Mouse (Mus musculus): ENCODE measurements around the gene Rere. TPM values are rescaled to one million over a fixed set of nuclear protein-coding genes. Genes with fewer than 3 reads are reported as not detected.

Gene Rere
- polyA plus RNA-seq, 1 experiment = 58.8 TPM

GRCm38 (mm10) chr4:150518826-150519225 lies 237.4 kb downstream of the Rere start:
- 95% methylated on average over 5 of the region's 5 CpGs for WGBS
- H3K4me3 ChIP-seq (ENCODE audit: insufficient read depth, low read depth, low read length) = no peak overlapping the region
- H3K27ac ChIP-seq (ENCODE audit: insufficient read depth, low read depth, low read length) = no peak overlapping the region
- TF ChIP-seq CTCF (conservative IDR thresholded peaks at IDR 0.05; ENCODE audit: insufficient read depth, insufficient read length, low read depth, low read length) = no peak
- TF ChIP-seq POLR2A (IDR thresholded peaks at IDR 0.05; ENCODE audit: low read depth, low read length) = no peak
- H3K4me1 ChIP-seq (ENCODE audit: control insufficient read depth, insufficient read depth, low read length) = no peaks in the 10 kb centered on the region
- H3K36me3 ChIP-seq (ENCODE audit: control insufficient read depth, insufficient read depth, low read length) = no peaks in the 10 kb centered on the region; the same call in 1 of the 2 replicates
- no peaks in the 10 kb centered on the region for H3K27me3 ChIP-seq (replicated peaks; ENCODE audit: control insufficient read depth, insufficient read depth, low read length)
- no peak for DNase-seq

GRCm38 (mm10) chr4:150520069-150520468 lies 238.6 kb downstream of the Rere start:
- 98% methylated on average over 1 of the region's 1 CpGs for WGBS
- TF ChIP-seq CTCF (conservative IDR thresholded peaks at IDR 0.05; ENCODE audit: insufficient read depth, insufficient read length, low read depth, low read length) (no peak), POLR2A (IDR thresholded peaks at IDR 0.05; ENCODE audit: low read depth, low read length) (no peak)
- Histone ChIP-seq H3K4me1 (ENCODE audit: control insufficient read depth, insufficient read depth, low read length) (no peaks in the 10 kb centered on the region), H3K27me3 (replicated peaks; ENCODE audit: control insufficient read depth, insufficient read depth, low read length) (no peaks in the 10 kb centered on the region), H3K36me3 (ENCODE audit: control insufficient read depth, insufficient read depth, low read length) (no peaks in the 10 kb centered on the region; the same call in 1 of the 2 replicates), H3K27ac (ENCODE audit: insufficient read depth, low read depth, low read length) (no peak overlapping the region), H3K4me3 (ENCODE audit: insufficient read depth, low read depth, low read length) (no peak overlapping the region)
- no peak for DNase-seq

GRCm38 (mm10) chr4:150522425-150522824 lies 241.0 kb downstream of the Rere start:
- WGBS = 83% methylated on average over 5 of the region's 5 CpGs
- TF ChIP-seq POLR2A (IDR thresholded peaks at IDR 0.05; ENCODE audit: low read depth, low read length) = no peak
- no peak for TF ChIP-seq CTCF (conservative IDR thresholded peaks at IDR 0.05; ENCODE audit: insufficient read depth, insufficient read length, low read depth, low read length)
- DNase-seq = no peak
- Histone ChIP-seq H3K27ac (ENCODE audit: insufficient read depth, low read depth, low read length) (no peak overlapping the region), H3K4me1 (ENCODE audit: control insufficient read depth, insufficient read depth, low read length) (no peaks in the 10 kb centered on the region), H3K36me3 (ENCODE audit: control insufficient read depth, insufficient read depth, low read length) (no peaks in the 10 kb centered on the region; the same call in 1 of the 2 replicates), H3K27me3 (replicated peaks; ENCODE audit: control insufficient read depth, insufficient read depth, low read length) (no peaks in the 10 kb centered on the region), H3K4me3 (ENCODE audit: insufficient read depth, low read depth, low read length) (no peak overlapping the region)

- Histone ChIP-seq H3K4me3 (ENCODE audit: insufficient read depth, low read depth, low read length) (no peak overlapping the region), H3K36me3 (ENCODE audit: control insufficient read depth, insufficient read depth, low read length) (no peaks in the 10 kb centered on the region; the same call in 1 of the 2 replicates), H3K4me1 (ENCODE audit: control insufficient read depth, insufficient read depth, low read length) (peaks cover 1% of the 10 kb centered on the region; the same call in 1 of the 2 replicates), H3K27me3 (replicated peaks; ENCODE audit: control insufficient read depth, insufficient read depth, low read length) (no peaks in the 10 kb centered on the region), H3K27ac (ENCODE audit: insufficient read depth, low read depth, low read length) (no peak overlapping the region)
- no peak for TF ChIP-seq POLR2A (IDR thresholded peaks at IDR 0.05; ENCODE audit: low read depth, low read length)
- TF ChIP-seq CTCF (conservative IDR thresholded peaks at IDR 0.05; ENCODE audit: insufficient read depth, insufficient read length, low read depth, low read length) = no peak
- no peak for DNase-seq
These were observed 241.9 kb downstream of the Rere start for GRCm38 (mm10) chr4:150523351-150523750.

GRCm38 (mm10) chr4:150526269-150526668 lies 244.8 kb downstream of the Rere start:
- Histone ChIP-seq H3K4me3 (ENCODE audit: insufficient read depth, low read depth, low read length) (no peak overlapping the region), H3K27me3 (replicated peaks; ENCODE audit: control insufficient read depth, insufficient read depth, low read length) (no peaks in the 10 kb centered on the region), H3K36me3 (ENCODE audit: control insufficient read depth, insufficient read depth, low read length) (no peaks in the 10 kb centered on the region; the same call in 1 of the 2 replicates), H3K27ac (ENCODE audit: insufficient read depth, low read depth, low read length) (no peak overlapping the region), H3K4me1 (ENCODE audit: control insufficient read depth, insufficient read depth, low read length) (peaks cover 7% of the 10 kb centered on the region; the same call in 1 of the 2 replicates)
- TF ChIP-seq CTCF (conservative IDR thresholded peaks at IDR 0.05; ENCODE audit: insufficient read depth, insufficient read length, low read depth, low read length) = no peak
- no peak for TF ChIP-seq POLR2A (IDR thresholded peaks at IDR 0.05; ENCODE audit: low read depth, low read length)
- no peak for DNase-seq
- WGBS = 76% methylated on average over 1 of the region's 1 CpGs

GRCm38 (mm10) chr4:150528426-150528825 lies 247.0 kb downstream of the Rere start:
- Histone ChIP-seq H3K4me3 (ENCODE audit: insufficient read depth, low read depth, low read length) (no peak overlapping the region), H3K4me1 (ENCODE audit: control insufficient read depth, insufficient read depth, low read length) (peaks cover 7% of the 10 kb centered on the region; the same call in 1 of the 2 replicates), H3K27me3 (replicated peaks; ENCODE audit: control insufficient read depth, insufficient read depth, low read length) (no peaks in the 10 kb centered on the region), H3K27ac (ENCODE audit: insufficient read depth, low read depth, low read length) (no peak overlapping the region), H3K36me3 (ENCODE audit: control insufficient read depth, insufficient read depth, low read length) (no peaks in the 10 kb centered on the region)
- no peak for DNase-seq
- WGBS = 95% methylated on average over 1 of the region's 1 CpGs
- TF ChIP-seq POLR2A (IDR thresholded peaks at IDR 0.05; ENCODE audit: low read depth, low read length) (no peak), CTCF (conservative IDR thresholded peaks at IDR 0.05; ENCODE audit: insufficient read depth, insufficient read length, low read depth, low read length) (no peak)

GRCm38 (mm10) chr4:150528846-150529245 lies 247.4 kb downstream of the Rere start:
- H3K27ac ChIP-seq (ENCODE audit: insufficient read depth, low read depth, low read length) = no peak overlapping the region
- peak; percentile 60 for DNase-seq
- TF ChIP-seq POLR2A (IDR thresholded peaks at IDR 0.05; ENCODE audit: low read depth, low read length) = no peak
- peaks cover 7% of the 10 kb centered on the region; the same call in 1 of the 2 replicates for H3K4me1 ChIP-seq (ENCODE audit: control insufficient read depth, insufficient read depth, low read length)
- no peak overlapping the region for H3K4me3 ChIP-seq (ENCODE audit: insufficient read depth, low read depth, low read length)
- 51% methylated on average over 5 of the region's 5 CpGs for WGBS
- no peaks in the 10 kb centered on the region for H3K36me3 ChIP-seq (ENCODE audit: control insufficient read depth, insufficient read depth, low read length)
- no peaks in the 10 kb centered on the region for H3K27me3 ChIP-seq (replicated peaks; ENCODE audit: control insufficient read depth, insufficient read depth, low read length)
